Mouse (Mus musculus): ENCODE measurements around the gene Dbndd2. TPM values are rescaled to one million over a fixed set of nuclear protein-coding genes. Genes with fewer than 3 reads are reported as not detected.

The Dbndd2 gene
- total and polyA plus RNA-seq, 3 experiments: 6.9 to 11.9 TPM; not detected in 1

DNA sequence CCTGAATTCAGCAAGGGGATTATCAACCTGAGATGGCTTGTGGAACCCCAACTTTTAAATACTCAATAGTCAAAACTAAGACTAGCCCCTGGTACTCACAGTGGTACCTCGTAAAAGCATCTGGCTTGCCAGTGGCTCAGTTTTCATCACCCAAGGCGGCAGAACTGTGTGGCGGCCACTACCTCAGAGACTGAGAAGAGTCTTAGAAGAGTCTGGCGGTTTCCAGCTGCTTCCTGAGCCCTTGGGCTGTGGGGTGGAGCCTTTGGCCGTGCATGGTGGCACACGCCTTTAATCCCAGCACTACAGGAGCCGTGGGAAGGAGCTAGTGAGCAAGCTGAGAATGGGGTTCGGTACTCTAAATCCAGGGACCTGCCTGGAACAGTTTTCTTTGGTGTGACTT is 36.4 kb downstream of the Dbndd2 start:
- H3K4me1 ChIP-seq (ENCODE audit: control insufficient read depth in 1 of 2, insufficient read depth in 2 of 2, low read length in 2 of 2): peaks cover 2 to 16% of the 10 kb centered on the region in 2 experiments
- no peaks in the 10 kb centered on the region for H3K9me3 ChIP-seq (replicated peaks; ENCODE audit: insufficient read depth, low read length)
- H3K36me3 ChIP-seq (ENCODE audit: control insufficient read depth in 1 of 2, insufficient read depth in 2 of 2, low read length in 2 of 2): peaks cover 0 to 12% of the 10 kb centered on the region in 2 experiments; a peak in 2 of 4 replicates
- H3K4me3 ChIP-seq (ENCODE audit: control insufficient read depth in 1 of 2, insufficient read depth in 1 of 2, low read depth in 2 of 2, low read length in 2 of 2): peak overlapping the region; percentile 46 to 47
- peaks cover 5% of the 10 kb centered on the region for H3K79me2 ChIP-seq (ENCODE audit: control insufficient read depth, insufficient read depth, low read length, poor library complexity)
- peak; percentile 77 for DNase-seq (ENCODE audit: low read depth, low spot score)
- peak overlapping the region; percentile 97 for H3K27ac ChIP-seq (ENCODE audit: control insufficient read depth, low read depth, low read length)
- no peak for TF ChIP-seq ELF1 (IDR thresholded peaks at IDR 0.05; ENCODE audit: low read depth, low read length)
- 0 out of 4 replicates have a peak, but pooled peaks have one; percentile 14 to 32 for TF ChIP-seq POLR2A (IDR thresholded peaks at IDR 0.05; ENCODE audit: control insufficient read depth in 1 of 2, insufficient read depth in 1 of 2, low read depth in 1 of 2, low read length in 2 of 2, poor library complexity in 1 of 2)
- 0 out of 2 replicates have a peak, but pooled peaks have one; percentile 17 for TF ChIP-seq TCF12 (IDR thresholded peaks at IDR 0.05; ENCODE audit: low read depth, low read length)
- TF ChIP-seq GABPA (IDR thresholded peaks at IDR 0.05; ENCODE audit: low read depth, low read length): no peak
- no peak for TF ChIP-seq RAD21 (IDR thresholded peaks at IDR 0.05; ENCODE audit: low read depth, low read length)
- TF ChIP-seq UBTF (IDR thresholded peaks at IDR 0.05; ENCODE audit: borderline replicate concordance, insufficient read depth, low read depth, low read length): no peak
- no peak for TF ChIP-seq MAZ (IDR thresholded peaks at IDR 0.05; ENCODE audit: low read depth, low read length)
- TF ChIP-seq MYB (IDR thresholded peaks at IDR 0.05; ENCODE audit: low read depth, low read length): no peak
- TF ChIP-seq RCOR1 (IDR thresholded peaks at IDR 0.05; ENCODE audit: low read depth, low read length): no peak
- no peak for TF ChIP-seq ZMIZ1 (IDR thresholded peaks at IDR 0.05; ENCODE audit: low read depth, low read length)
- no peak for TF ChIP-seq TAL1 (IDR thresholded peaks at IDR 0.05; ENCODE audit: low read length)
- TF ChIP-seq USF1 (IDR thresholded peaks at IDR 0.05; ENCODE audit: low read depth, low read length): no peak
- TF ChIP-seq CHD2 (IDR thresholded peaks at IDR 0.05; ENCODE audit: low read length): no peak
- no peak for TF ChIP-seq SIN3A (IDR thresholded peaks at IDR 0.05; ENCODE audit: low read length)
- no peak for TF ChIP-seq KAT2A (conservative IDR thresholded peaks at IDR 0.05; ENCODE audit: low read depth, low read length)
- no peak for TF ChIP-seq CHD1 (IDR thresholded peaks at IDR 0.05; ENCODE audit: low read depth, low read length)
- no peak for TF ChIP-seq USF2 (IDR thresholded peaks at IDR 0.05; ENCODE audit: borderline replicate concordance in 1 of 2, insufficient read depth in 1 of 2, low read depth in 1 of 2, low read length in 2 of 2)
- peak overlapping the region; percentile 76 for H3K9ac ChIP-seq (ENCODE audit: control insufficient read depth, low read depth, low read length, poor library complexity, severe bottlenecking)
- no peaks in the 10 kb centered on the region for H3K27me3 ChIP-seq (ENCODE audit: control insufficient read depth in 1 of 2, insufficient read depth in 2 of 2, low read length in 2 of 2)

DNA sequence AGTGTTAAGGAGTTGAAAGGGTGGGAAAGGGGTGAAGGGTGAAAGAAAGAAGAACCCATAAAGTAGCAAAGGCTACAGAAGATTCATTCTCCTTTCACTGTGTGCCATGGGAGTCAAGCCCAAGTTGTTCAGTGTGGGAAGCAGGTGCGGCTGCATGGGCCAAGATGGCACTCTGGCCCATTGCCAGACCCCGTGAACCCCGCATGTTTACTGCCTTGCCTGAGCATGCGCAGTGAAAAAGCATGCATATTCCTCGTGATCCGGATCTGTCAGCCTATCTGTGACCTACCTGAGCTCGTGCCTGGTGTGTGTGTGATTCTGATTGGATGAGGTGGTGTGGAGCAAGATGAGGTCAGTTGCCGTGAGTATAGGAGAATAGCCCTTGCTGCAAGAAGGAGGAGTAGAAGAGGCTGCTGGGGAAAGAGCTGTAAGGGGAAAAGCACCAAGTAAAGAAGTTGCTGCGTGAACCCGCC is 37.4 kb downstream of the Dbndd2 start:
- Histone ChIP-seq H3K9me3 (replicated peaks; ENCODE audit: insufficient read depth, low read length) (no peaks in the 10 kb centered on the region), H3K27ac (ENCODE audit: control insufficient read depth, low read depth, low read length) (peak overlapping the region; percentile 97), H3K4me1 (ENCODE audit: control insufficient read depth in 1 of 2, insufficient read depth in 2 of 2, low read length in 2 of 2) (peaks cover 2 to 16% of the 10 kb centered on the region in 2 experiments), H3K79me2 (ENCODE audit: control insufficient read depth, insufficient read depth, low read length, poor library complexity) (peaks cover 5% of the 10 kb centered on the region), H3K9ac (ENCODE audit: control insufficient read depth, low read depth, low read length, poor library complexity, severe bottlenecking) (peak overlapping the region; percentile 96), H3K36me3 (ENCODE audit: control insufficient read depth in 1 of 2, insufficient read depth in 2 of 2, low read length in 2 of 2) (peaks cover 0 to 12% of the 10 kb centered on the region in 2 experiments; a peak in 2 of 4 replicates), H3K4me3 (ENCODE audit: control insufficient read depth in 1 of 2, insufficient read depth in 1 of 2, low read depth in 2 of 2, low read length in 2 of 2) (peak overlapping the region; percentile 85 to 97), H3K27me3 (ENCODE audit: control insufficient read depth in 1 of 2, insufficient read depth in 2 of 2, low read length in 2 of 2) (no peaks in the 10 kb centered on the region)
- peak; percentile 87 for DNase-seq (ENCODE audit: low read depth, low spot score)
- TF ChIP-seq ZMIZ1 (IDR thresholded peaks at IDR 0.05; ENCODE audit: low read depth, low read length): peak; percentile 84
- TF ChIP-seq ZNF384 (IDR thresholded peaks at IDR 0.05; ENCODE audit: low read depth, low read length): no peak
- TF ChIP-seq CTCF (IDR thresholded peaks at IDR 0.05 in 2 of 3, conservative IDR thresholded peaks at IDR 0.05 in 1 of 3; ENCODE audit: control insufficient read depth in 1 of 3, insufficient read depth in 1 of 3, low read depth in 2 of 3, low read length in 3 of 3, poor library complexity in 1 of 3, severe bottlenecking in 1 of 3): no peak
- TF ChIP-seq JUND (IDR thresholded peaks at IDR 0.05; ENCODE audit: low read depth, low read length): no peak
- TF ChIP-seq CHD1 (IDR thresholded peaks at IDR 0.05; ENCODE audit: low read depth, low read length): no peak
- TF ChIP-seq POLR2AphosphoS2 (IDR thresholded peaks at IDR 0.05; ENCODE audit: low read length): peak; percentile 87
- no peak for TF ChIP-seq MAZ (IDR thresholded peaks at IDR 0.05; ENCODE audit: low read depth, low read length)
- TF ChIP-seq POLR2A (IDR thresholded peaks at IDR 0.05; ENCODE audit: control insufficient read depth in 1 of 2, insufficient read depth in 1 of 2, low read depth in 1 of 2, low read length in 2 of 2, poor library complexity in 1 of 2): peak; percentile 63 to 88; a peak in 3 of 4 replicates
- TF ChIP-seq MEF2A (IDR thresholded peaks at IDR 0.05; ENCODE audit: extremely low read depth, insufficient replicate concordance, low read depth, low read length, poor library complexity, severe bottlenecking): no peak
- no peak; the same call in 1 of the 2 replicates for TF ChIP-seq KAT2A (conservative IDR thresholded peaks at IDR 0.05; ENCODE audit: low read depth, low read length)
- TF ChIP-seq BHLHE40 (IDR thresholded peaks at IDR 0.05; ENCODE audit: borderline replicate concordance, low read depth, low read length): no peak; the same call in 1 of the 2 replicates
- peak; percentile 25; the same call in 1 of the 2 replicates for TF ChIP-seq ETS1 (IDR thresholded peaks at IDR 0.05; ENCODE audit: low read depth, low read length)
- TF ChIP-seq TBP (IDR thresholded peaks at IDR 0.05; ENCODE audit: low read depth, low read length): peak; percentile 79
- TF ChIP-seq NELFE (IDR thresholded peaks at IDR 0.05; ENCODE audit: low read depth, low read length): peak; percentile 83
- no peak for TF ChIP-seq ZC3H11A (IDR thresholded peaks at IDR 0.05; ENCODE audit: low read depth, low read length)
- TF ChIP-seq HCFC1 (IDR thresholded peaks at IDR 0.05; ENCODE audit: low read depth, low read length): peak; percentile 73
- TF ChIP-seq MYC (IDR thresholded peaks at IDR 0.05; ENCODE audit: low read depth, low read length): peak; percentile 99
- TF ChIP-seq MYB (IDR thresholded peaks at IDR 0.05; ENCODE audit: low read depth, low read length): no peak
- TF ChIP-seq TCF12 (IDR thresholded peaks at IDR 0.05; ENCODE audit: low read depth, low read length): no peak; the same call in 1 of the 2 replicates
- peak; percentile 59 for TF ChIP-seq MXI1 (IDR thresholded peaks at IDR 0.05; ENCODE audit: low read depth, low read length)
